Mouse (Mus musculus) adrenal gland, adult 18-20 months (tissue): ENCODE measurements around the gene Dtx2. TPM values are rescaled to one million over a fixed set of nuclear protein-coding genes. Genes with fewer than 3 reads are reported as not detected.
"Not testable (repeated sequence)": the region's sequence is repeated elsewhere in the genome, so short reads cannot be mapped to it uniquely, and the experiment has no call there.

Experiments used
- DNase-seq, 2 experiments: peaks; one replicate each; pipeline ENCODE4 v3.0.0; 2021 to 2022; ENCODE audit warnings: low spot score in 2 of 2
- total RNA-seq, 2 experiments: library from RNA; stranded (reverse); gene quantifications; 1 replicate in 1 of 2; 2 replicates in 1 of 2; pipeline ENCODE4 v1.2.3; 2021

Dtx2 gene
- total RNA-seq, 2 experiments from 2014 or later: 12.8 to 18.7 TPM

DNA sequence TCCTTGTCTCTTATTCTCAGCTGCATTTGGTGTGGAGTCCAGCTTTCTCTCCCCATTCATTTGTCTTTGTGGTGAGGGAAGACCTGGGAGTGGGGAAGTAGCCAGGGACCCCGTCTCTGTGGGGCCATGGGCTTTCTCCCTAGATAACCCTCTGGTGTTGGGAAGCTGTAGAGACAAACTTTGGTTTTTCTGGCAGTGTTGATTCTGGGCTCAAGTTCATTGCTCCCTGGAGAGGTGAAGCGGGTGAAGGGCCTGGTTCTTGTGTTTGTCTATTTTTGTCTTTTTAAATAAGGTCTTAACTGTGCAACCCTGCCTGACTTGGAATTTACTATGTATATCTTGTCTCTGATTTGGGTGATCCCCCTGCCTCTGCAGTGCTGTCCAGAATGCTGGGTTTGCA lies 24.1 kb downstream of the Dtx2 start:
- no peak for DNase-seq

DNA sequence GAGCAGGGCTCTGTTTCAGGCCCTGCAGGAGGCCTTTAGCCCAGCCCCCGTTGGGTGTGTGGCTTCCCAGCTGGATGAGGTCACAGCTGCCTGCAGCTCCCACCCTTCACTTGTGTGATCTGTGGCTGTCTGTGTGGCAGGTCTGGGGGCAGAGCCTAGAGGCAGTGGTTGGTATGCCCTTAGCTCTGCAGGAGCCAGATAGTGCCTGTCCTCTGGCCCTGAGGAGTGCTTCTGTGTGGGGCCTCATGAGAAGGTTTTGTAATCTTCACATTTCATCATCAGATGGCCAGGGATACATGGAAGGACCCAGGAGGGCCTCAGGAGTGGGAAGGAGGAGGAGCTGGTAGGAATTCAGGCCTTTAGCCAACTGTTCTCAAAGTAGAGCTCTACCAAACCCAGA lies 25.3 kb downstream of the Dtx2 start:
- no peak for DNase-seq

DNA sequence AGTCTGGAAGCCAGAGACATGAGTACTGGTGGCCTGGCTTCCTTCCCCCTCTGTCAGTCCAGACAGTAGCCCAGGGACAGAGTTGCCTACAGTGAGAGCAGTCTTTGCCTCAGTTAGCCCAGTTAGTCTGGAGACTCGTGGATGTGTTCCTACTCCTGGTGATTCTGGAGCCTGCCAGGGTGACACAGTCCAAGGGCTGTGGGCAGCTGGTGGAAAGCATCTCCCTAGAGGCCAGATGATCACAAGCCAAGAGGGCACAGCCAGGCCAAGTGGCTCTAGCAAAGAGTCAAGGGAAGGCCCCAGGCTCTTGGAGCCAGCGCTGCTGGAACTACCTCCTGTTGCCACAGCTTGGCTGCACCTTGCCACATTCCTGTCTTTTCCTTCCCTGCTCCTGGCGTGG lies 31.1 kb downstream of the Dtx2 start:
- DNase-seq: no peak

DNA sequence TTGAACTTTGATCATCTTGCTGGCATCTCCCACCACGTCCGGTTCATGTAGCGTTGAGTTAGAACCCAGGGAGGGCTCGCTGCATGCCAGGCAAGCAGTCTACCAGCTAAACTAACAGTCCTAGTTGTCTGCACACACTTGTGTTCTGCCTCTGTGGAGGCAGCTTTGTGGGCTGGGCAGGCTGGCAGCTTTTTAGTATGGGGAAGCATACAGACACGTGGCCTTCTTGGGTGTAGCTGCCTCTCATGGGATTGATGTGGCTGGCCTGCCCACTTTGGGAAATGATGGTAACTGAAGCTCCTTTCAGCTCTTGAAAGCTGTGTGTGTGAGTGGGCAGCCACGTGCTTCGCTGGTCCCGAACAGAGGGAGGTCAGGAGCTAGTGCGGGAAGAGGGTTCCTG lies 32.3 kb downstream of the Dtx2 start:
- DNase-seq: no peak

DNA sequence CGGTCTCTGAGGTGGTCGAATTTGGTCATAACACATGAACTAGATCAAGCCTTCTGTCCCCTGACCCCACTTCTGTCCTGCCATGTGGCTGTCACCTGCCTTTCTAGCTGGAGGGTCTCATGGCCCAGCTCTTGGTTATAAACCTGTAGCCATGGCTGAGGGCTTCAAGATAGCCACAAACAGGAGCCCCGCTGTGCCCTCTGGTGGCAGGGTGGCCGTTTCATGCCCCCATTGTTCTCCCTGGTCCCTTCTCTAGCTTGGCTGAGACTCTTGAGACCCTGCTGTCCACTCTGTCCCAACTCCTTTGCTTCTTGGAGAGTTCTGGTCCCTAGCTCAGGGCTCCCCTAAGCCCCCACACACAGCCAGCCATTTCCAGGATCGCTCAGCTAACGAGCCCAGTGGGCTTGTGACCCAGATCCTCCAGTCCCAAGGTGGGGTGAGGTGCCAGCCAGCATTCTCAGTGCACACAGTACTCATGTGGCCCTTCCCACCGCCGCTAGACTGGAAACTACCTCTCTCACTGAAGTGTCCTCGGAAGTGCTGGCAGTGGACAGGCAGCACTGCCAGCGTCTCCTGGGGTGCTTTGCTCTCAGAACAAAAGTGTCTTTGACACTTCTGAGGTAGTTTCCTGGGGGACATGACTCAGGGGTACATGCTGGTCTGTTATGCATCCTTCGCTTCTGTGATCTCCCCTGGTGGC lies 33.2 kb downstream of the Dtx2 start:
- no peak for DNase-seq

DNA sequence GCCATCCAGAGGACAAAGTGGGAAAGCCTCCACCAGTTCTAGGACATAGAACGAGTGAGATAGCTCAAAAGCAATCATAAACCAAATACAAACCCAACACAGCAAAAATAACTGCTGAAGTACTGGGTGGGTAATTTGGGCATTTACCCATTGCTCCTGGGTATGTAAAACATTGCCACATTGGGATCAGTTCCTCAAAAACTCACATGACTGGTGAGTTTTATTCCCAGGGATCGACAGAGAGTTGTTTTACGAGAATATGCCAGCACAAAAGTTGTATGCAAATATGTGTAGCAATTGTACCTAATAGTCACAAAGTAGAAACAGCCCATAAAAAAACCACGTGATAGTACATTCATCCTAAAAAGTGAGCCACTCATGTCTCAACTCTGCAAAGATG lies 40.3 kb downstream of the Dtx2 start:
- no peak for DNase-seq

DNA sequence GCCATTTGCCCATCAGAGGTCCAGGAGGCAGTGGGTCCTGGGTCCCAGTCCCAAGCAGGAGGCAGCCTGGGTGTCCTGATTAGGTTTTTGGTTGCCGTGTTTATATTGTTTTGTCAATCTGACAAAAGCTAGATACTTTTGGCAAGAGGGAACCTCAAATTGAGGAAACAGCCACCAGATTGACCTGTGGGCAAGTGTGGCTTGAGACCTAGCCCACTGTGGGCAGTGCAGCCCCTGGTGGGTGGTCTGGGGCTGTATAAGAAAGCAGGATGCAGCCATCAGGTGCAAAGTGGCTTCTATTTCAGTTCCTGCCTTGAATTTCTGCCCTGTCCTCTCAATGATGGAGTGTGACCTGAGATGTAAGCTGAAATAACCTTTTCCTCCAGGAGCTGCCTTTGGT lies 40.7 kb downstream of the Dtx2 start:
- DNase-seq: no peak

DNA sequence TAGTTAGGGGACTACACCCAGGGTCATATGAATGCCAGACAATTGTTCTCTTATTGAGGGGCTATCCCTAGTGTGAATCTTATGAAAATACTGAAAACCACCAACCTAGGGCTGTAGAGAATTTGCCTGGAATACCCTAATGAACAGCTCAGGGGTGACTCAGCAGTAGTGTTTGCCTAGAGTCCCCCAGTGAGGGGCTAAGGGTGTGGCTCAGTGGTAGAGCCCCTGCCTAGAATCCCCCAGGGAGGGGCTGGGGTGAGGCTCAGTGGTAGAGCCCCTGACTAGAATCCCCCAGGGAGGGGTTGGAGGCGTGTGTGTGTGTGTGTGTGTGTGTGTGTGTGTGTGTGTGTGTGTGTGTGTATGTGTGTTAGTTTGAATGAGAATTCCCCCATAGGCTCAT lies 42.1 kb downstream of the Dtx2 start:
- no peak for DNase-seq

DNA sequence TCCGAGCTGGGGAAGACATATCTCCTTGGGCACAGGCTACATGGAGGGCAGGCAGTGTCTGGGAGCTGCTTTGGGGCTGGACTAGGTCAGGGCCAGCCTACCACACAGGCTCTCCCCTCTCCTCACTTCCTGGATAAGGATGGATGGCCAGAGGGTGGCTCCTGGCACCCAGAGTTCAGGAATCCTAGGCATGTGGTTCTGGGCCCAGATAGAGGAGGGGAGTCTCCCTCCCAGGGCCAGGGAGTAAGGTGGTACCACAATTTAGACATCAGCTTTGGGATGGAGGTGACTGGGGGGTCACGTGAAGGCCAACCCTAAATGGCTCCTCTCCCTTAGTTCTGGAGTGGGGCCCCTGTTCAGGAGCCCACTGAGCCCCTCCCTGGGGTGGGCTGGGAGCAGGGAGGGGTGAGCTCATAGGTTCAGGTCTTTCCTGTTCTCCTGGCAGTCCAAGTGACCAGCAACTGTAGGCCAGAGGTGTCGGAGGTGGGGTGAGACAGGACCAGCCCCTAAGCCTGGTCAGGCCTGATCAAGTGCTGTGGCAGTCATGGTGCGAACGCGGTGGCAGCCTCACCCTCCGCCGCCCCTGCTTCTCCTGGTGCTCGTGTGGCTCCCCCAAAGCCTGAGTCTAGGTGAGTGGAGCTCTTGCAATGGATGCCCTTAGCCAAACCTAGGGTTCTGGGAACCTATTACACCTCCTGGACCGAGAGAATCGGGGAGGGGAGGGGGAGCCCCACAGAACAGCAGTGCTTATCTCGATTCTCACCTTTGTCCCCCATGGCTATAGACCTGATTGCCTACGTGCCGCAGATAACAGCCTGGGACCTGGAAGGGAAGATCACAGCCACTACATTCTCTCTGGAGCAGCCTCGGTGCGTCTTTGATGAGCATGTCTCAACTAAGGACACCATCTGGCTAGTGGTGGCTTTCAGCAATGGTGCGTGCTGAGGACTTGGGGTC lies 43.9 kb downstream of the Dtx2 start, which contains the start of gene Upk3b:
Upk3b (plus strand) TSS at position 239 of the 957 bp plus-strand sequence.
- DNase-seq: no peak

DNA sequence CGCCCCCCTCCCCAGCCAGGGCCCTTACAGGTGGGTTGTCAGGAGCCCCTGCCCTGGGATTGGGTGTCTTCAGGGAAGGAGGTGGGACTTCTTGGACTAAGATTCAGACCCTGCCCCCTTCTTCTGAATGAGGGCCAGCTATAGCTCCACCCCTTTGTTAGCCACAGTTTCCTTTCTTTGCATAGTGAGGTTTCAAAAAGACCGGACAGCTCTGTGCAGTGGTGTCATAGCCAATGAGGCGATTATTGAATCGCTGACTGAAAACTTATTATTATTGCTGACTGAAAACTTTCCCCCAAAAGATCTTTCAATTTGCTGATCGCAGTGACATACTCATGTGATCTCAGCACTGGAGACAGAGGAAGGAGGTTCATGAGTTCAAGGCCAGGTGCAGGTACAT lies 45.6 kb downstream of the Dtx2 start:
- no peak for DNase-seq

DNA sequence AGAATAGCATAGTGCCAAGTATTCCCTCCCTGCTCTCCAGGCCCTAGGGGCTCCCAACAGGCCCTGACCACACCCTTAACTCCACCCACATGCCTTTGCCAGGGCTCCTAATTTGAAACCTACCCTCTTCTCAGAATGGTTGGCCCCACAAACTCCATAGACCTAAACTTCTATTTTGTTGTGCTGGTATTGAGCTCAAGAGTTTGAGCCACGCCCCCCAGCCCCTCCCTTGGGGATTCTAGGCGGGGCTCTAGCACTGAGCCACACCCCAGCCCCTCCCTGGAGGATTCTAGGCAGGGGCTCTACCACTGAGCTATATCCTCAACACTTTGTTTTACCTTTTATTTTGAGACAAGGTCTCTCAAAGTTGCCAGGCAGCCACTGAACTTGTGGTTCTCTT lies 46.7 kb downstream of the Dtx2 start:
- DNase-seq: no peak

DNA sequence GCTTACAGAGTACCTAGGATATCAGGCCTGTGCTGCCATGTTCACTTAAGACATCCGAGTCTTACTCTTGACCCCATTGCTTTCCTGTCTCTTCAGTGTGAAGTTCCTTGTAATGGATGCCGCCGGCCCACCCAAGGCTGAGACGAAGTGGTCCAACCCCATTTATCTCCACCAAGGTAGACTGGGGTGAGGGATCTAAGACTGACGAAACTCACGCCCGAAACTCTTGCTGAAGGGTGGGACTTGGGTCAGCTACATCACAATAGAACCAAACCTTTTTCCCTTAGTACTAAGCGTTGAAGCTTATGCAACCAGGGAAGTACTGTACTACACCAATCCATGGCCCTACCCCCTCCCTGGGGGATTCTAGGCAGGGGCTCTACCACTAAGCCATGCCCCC lies 47.1 kb downstream of the Dtx2 start:
- DNase-seq: no peak

DNA sequence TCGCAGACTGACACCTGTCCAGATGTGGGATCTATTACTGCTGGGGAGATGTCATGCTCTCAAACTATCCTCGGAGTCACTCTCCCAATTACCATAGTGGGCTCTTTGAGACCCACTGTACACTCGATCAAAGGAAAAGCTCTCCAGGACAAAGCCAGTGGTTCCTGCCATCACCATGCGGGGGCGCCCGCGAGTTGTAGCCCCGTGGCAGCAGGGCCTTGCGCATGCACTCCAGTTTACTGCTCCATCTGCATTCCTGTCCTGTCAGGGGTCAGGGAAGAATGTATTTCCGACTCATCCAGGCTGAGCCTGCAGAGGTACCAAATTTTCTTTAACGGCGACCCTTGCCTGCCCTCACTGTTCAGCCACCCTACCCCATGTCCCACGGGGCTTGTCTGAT lies 50.3 kb downstream of the Dtx2 start:
- DNase-seq: peak; percentile 18 to 37

DNA sequence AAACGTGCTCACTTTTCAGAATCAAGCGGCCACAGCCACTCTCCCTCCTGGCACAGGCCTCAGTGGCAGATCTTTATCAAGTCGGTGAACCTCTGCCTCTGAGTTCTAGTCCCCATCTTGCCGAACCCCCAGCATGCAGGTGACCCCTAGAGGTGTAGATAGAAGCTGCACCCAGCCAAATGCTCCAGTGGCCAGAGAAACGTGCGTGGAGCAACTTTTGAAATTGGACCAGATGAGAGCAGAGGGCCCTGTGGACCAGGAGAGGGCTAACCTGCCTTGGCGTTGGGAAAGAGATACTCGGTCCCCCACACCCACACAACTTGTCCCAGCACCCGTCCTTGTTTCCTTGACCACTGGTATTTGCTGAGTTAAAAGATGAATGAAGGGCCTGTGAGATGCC lies 50.8 kb downstream of the Dtx2 start:
- DNase-seq: no peak

DNA sequence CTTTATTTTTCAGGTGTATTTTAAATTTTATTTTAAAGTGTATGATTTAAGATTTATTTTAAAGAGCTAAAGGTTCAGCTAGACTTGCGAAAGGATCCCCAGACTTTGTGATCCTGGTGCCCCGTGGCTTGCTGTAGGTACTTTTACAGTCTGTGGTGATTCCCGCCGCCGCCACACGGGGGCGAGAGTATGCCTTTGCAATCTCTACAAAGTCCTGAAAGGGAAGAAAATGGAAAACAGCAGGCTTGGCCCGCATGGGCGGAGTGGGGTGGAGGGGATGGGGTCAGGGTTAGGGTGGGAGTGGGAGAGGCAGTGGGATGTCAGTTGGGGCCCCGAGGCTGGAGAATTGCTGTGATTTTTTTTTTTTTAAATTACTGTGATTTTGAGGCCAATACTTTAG lies 51.4 kb downstream of the Dtx2 start:
- DNase-seq: peak; percentile 85 to 91

DNA sequence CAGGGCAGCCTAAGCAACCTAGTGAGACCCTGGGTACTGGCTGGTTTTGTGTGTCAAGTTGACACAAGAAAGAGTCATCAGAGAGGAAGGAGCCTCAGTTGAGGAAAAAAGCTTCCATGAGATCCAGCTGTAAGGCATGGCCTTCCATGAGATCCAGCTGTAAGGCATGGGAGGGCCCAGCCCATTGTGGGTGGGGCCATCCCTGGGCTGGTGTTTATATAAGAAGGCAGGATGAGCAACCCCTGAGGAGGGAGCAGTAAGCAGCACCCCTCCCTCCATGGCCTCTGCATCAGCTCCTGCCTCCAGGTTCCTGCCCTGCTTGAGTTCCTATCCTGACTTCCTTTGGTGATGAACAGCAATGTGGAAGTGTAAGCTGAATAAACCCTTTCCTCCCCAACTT lies 53.9 kb downstream of the Dtx2 start:
- DNase-seq: not testable (repeated sequence)

DNA sequence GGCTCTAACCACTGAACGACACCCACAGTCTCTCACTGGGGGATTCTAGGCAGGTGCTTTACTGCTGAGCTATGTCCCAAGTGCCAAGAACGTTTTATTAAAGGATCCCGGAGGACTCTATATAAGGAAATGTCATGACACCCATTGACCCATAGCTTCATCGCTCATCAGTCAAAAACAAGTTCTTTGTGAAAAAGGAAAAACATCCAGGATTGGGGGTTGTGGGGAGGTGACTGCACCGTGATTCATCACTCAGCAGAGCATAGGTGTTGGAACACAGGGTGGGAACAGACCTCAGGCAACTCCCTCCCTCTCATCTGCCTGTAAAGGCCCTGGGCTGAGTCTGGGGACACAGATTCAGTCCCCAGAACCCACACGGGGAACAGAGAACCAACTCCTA lies 55.3 kb downstream of the Dtx2 start:
- DNase-seq: peak in 1 of 2 experiments; percentile 16

DNA sequence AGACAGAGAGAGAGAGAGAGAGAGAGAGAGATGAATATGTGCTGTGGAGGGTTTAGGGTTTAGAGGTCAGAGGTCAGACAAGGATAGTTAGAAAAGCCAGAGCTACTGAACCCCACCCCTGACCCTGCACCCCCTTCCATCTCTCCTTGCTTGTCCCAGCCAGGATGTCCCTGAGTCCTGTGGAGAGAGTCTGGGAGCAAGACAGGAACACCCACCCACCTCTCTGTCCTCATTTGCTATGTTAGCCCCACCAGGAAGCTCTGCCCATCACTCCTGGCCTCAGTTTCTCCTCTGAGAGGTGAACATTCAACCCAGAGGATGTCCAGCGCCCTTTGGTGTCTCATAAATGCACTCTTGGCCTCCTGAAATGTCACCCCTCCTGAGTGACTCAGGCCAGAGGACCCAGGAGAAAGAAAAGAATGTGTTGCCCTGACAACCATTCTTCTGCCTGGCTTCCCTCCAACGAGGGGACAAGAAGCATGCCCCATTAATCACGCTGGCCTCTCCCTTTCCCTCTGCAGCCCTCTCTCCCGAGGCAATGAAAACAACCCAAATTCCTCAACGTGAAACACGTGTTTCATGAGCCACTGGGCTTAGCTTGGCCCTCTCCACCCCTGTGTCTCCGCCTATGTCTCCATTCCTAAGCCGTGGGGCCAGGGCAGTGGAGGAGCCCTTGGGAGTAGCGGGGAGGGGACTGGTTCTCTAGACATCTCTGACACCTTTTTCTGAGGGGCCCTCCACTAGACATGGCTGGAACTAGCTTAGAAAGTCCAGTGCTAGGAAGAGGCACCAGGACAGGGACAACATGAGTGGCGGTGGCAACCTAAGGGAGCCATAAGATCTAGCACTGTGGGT lies 56.9 kb downstream of the Dtx2 start:
- peak; percentile 40 to 49 for DNase-seq

DNA sequence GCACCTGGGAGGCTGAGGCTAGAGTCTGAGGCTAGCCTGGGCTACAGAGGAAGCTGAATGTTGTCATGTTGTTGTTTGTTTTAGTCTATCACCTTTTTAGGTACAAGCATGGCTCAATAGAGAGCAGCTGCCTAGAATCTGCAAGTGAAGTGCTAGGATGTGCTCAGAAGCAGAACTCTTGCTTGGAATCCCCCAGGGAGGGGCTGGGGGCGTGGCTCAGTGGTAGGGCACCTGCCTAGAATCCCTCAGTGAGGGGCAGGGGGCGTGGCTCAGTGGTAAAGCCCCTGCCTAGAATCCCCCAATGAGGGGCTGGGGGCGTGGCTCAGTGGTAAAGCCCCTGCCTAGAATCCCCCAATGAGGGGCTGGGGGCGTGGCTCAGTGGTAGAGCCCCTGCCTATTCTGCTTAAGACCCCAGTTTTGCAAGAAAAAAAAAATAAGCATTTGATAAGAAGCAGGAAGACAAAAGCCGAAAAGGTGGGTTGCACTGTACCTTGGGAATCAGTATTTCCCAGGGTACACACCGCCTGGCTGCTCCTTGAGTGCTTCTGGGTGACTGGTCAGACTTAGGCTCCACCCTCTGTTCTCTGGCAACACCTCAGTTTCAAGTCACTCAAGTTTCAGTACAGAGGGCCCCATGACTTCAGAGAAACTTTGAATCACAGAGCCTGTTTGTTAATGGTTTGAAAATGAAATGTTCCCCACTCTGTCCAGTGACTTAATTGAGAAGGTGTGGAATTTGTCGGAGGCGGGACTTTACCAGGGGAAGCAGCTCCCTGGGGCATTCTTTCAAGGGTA lies 58.5 kb downstream of the Dtx2 start:
- DNase-seq: no peak

DNA sequence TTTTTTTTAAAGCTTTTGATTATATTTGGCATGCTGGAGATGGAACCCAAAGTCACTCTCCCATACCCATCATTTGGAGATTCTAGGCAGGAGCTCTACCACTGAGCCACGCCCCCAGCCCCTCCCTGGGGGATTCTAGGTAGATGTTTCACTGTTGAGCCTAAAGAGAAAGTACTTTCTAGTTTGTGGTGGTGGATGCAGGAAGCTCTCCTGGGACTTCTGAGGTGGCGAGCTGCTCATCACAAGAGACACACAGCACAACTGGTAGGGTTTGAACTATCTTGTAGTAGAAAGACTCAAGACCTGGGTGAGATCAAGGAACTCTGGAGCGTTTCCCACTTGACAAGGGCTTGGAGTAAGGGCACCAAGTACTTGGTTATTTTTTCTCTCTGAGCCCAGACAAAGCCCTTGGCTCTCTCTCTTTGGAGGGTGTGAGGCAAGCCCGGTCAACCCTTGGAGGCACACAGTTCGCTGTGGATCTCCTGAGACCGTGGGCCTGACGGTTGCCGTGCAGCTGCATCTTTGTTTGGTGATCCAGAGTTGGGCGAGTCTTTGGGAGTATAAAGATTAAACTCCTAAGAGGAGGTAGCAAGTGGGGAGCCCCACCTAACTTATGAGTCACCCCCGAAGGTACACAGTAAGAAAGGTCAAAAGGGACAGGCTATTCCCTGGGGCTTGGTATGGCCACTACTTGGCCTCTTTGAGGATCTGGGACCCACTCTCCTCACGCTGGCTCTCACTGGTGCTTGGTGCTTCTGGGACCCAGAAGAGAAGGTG lies 59.9 kb downstream of the Dtx2 start, which contains the start of gene Upk3bl:
Upk3bl (plus strand) TSS at position 192 of the 777 bp plus-strand sequence.
- DNase-seq: no peak
